Mouse (Mus musculus) olfactory bulb, adult 2 months (tissue): ENCODE data around the gene Cdh4. TPM values are rescaled to one million over a fixed set of nuclear protein-coding genes. Genes with fewer than 3 reads are reported as not detected.
A peak's percentile ranks its signal among the peaks of the same experiment; 100 is the strongest.

Source experiments
- H3K27ac ChIP-seq: fragments of 200-500 bp; 2 replicates; pipeline ENCODE4 v1.5.1; 2012; ENCODE audit warnings: low read depth, low read length; ENCODE audit not compliant: insufficient read depth
- H3K4me1 ChIP-seq: fragments of 200-500 bp; 2 replicates; pipeline ENCODE4 v1.6.1; 2012; ENCODE audit warnings: low read length; ENCODE audit not compliant: control insufficient read depth, insufficient read depth
- H3K4me3 ChIP-seq: fragments of 200-500 bp; 2 replicates; pipeline ENCODE4 v1.5.1; 2012; ENCODE audit warnings: mild to moderate bottlenecking, low read depth, low read length, moderate library complexity; ENCODE audit not compliant: insufficient read depth
- CTCF ChIP-seq: fragments of 200-500 bp; IDR thresholded peaks from 2 replicates; pipeline ENCODE4 v1.5.1; 2012; ENCODE audit warnings: low read depth, mild to moderate bottlenecking, low read length, moderate library complexity; ENCODE audit not compliant: insufficient read depth
- POLR2A ChIP-seq: fragments of 200-500 bp; IDR thresholded peaks from 2 replicates; pipeline ENCODE4 v1.6.1; 2012; ENCODE audit warnings: mild to moderate bottlenecking, low read depth, low read length, moderate library complexity; ENCODE audit not compliant: insufficient read depth
- WGBS: fragments of 180-500 bp; shearing (Covaris S2); methylation state at CpG from one replicate; pipeline ENCODE4 v1.1.7; 2018; 5-methylcytosine and 5-hydroxymethylcytosine counted together
- polyA plus RNA-seq: library from polyadenylated mRNA; stranded (reverse); fragments of >200 nt; gene quantifications from 2 replicates; pipeline ENCODE4 v1.2.4, GENCODE M21; 2012; ENCODE audit warnings: low replicate concordance; ENCODE audit not compliant: missing spikeins, insufficient read depth, insufficient read length

Gene Cdh4
- polyA plus RNA-seq, 1 experiment: not detected

DNA sequence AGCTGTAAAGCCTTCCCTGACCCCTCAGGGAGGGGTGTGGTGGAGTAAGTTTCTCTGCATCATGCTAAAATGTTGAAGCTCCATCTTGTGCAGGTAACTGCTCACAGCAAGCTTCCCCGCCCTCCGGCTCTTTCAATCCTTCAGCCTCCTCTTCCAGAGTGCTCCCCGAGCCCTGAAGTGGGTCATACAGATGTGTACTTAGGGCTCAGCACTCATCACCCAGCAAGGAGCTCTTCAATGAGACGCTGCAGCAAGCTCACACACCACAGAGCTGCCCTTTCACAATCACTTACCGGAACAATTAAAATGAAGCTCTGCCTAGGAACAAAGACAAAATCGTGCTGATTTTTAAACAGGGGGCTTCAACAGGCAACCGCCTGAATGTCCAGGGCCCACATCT lies 393.3 kb downstream of the Cdh4 start:
- Histone ChIP-seq H3K4me1 (peaks cover 30% of the 10 kb centered on the region), H3K4me3 (no peak overlapping the region), H3K27ac (no peak overlapping the region)
- WGBS: 67% methylated on average over 7 of the region's 7 CpGs
- TF ChIP-seq POLR2A (no peak), CTCF (no peak)

DNA sequence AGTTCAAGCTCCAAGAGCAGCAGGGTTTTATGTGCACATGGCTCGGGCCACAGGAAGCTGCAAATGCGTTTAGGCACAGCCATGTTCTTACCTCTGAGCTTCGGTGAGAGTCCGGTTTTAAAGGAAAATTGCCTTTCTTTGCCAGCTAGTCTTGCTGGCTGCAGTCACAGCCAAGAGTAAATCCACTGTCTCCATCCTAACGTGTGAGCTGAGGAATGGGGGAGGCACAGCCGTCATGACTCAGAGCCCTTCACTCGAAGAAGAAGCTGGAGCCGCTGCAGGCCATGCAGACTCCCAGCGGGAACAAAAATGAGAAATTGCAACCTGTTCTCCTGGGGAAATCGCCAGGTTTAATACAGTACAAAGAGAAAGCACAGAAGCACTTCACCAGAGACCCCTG lies 395.0 kb downstream of the Cdh4 start:
- H3K4me3 ChIP-seq: no peak overlapping the region
- TF ChIP-seq CTCF: no peak
- TF ChIP-seq POLR2A: no peak
- 26% methylated on average over 10 of the region's 10 CpGs for WGBS
- peak overlapping the region; percentile 69 for H3K27ac ChIP-seq
- peaks cover 30% of the 10 kb centered on the region for H3K4me1 ChIP-seq

DNA sequence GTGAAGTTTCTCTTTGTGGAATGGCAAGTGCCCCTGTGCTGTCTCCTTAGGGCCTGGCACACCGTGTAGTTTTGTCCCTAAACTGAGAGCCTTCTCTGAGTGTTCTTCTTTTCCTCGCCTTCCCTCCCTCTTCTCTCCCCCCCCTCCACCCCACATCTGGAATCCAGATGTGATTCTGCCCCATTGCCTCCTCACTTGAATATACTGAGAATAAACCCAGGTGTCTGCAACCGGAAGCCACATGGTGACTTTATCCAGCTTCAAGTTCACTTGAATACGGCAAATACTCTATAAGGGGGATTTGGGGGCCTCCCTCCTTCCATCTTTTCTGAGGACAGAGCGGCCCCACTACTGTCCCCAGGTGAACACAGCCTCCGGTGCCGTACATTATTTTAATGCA lies 395.8 kb downstream of the Cdh4 start:
- no peak overlapping the region for H3K27ac ChIP-seq
- TF ChIP-seq POLR2A: no peak
- no peak for TF ChIP-seq CTCF
- peaks cover 34% of the 10 kb centered on the region for H3K4me1 ChIP-seq
- 61% methylated on average over 7 of the region's 7 CpGs for WGBS
- no peak overlapping the region for H3K4me3 ChIP-seq

DNA sequence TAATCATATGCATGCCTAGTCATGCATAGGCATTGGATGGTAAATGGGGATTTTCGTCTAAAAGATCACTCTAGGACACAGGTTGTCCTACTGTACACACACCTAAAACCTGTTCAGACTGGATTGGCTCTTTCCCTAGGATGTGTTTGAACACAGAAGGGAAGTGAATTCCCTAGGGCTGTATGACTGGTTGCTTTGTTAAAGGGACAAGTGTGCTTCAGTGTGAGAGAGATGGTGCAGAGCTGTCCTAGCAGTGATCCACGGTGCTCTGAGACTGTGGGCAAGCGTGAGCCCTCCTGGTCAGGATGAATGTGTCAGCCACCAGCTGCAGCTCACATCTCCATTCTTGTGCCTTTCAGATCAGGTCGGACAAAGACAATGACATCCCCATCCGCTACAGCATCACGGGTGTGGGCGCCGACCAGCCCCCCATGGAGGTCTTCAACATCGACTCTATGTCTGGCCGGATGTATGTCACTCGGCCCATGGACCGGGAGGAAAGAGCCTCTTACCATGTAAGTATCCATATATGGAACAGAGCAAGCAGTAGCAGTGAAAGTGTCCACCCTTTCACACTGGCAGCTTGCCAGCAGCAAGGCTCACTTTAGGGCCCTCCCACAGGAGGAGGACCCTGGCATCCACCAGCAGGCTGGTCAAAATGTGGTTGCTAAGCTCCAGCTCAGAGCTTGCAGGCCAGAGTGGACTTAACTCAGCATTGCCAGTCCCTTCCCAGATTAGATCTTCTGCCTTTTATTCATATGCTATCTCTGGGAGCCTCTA lies 400.6 kb downstream of the Cdh4 start:
- peaks cover 33% of the 10 kb centered on the region for H3K4me1 ChIP-seq
- H3K27ac ChIP-seq: no peak overlapping the region
- no peak overlapping the region for H3K4me3 ChIP-seq
- no peak for TF ChIP-seq CTCF
- no peak for TF ChIP-seq POLR2A
- 68% methylated on average over 12 of the region's 12 CpGs for WGBS

DNA sequence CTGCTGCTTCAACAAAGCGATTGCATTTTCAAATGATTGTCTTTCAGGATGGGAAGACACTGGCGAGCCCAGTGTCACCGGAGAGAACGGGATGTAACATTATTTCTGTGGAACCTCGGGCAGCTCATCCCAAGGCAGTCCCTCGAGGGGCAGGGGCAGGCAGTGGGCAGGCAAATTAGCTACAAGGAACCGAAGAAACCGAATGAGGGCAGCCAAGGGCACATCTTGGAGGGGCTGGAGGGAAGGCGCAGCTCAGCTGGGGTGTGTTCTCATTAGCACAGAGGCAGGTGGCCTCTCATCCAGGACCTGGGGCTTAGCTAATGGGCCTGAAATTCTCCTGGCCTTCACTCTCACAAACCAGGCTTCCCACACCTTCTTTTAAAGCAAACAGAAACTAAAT lies 407.5 kb downstream of the Cdh4 start:
- no peak for TF ChIP-seq POLR2A
- no peak for TF ChIP-seq CTCF
- 59% methylated on average over 9 of the region's 9 CpGs for WGBS
- peaks cover 57% of the 10 kb centered on the region for H3K4me1 ChIP-seq
- H3K27ac ChIP-seq: no peak overlapping the region
- H3K4me3 ChIP-seq: no peak overlapping the region

DNA sequence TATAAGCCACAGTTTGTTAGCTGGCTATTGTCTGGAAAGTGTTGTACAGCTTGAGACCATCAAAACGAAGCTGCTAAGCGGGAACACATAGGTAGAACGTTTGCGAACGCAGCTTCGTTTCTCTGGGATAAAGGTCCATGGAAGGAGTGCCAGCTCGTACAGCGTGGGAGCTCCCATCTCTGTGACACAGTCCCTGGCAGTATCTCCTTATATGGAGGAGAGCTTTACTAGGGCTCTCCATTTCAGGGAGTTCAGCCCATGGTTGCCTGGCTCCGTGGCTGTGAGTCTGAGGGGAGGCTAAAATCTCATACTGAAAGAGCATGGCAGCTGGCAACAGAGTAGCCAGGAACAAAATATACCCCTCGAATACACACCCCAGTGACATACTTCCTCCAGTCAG lies 409.9 kb downstream of the Cdh4 start:
- Histone ChIP-seq H3K4me1 (peaks cover 56% of the 10 kb centered on the region), H3K27ac (peak overlapping the region; percentile 68; the same call in 1 of the 2 replicates), H3K4me3 (no peak overlapping the region)
- TF ChIP-seq CTCF: no peak
- TF ChIP-seq POLR2A: no peak
- WGBS: 42% methylated on average over 10 of the region's 10 CpGs

DNA sequence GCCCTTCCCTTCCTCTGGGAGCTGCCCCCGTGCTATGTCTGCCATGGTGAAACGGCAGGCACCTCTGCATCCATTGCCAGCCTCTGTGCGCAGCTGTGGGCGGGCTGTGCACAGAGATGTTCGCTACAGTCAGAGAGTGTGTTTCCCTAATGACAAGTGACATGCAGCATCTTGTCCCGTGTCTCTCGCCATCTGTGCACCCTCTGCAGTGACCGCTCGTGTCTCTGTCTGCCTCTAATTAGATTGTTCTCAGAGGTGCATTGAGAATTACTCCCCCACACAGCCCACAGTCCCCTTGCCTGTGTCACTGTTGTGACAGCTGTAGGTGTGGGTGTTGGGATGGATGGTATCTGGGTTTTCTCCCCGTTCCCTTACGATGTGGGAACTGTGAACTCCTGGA lies 410.6 kb downstream of the Cdh4 start:
- 40% methylated on average over 11 of the region's 11 CpGs for WGBS
- Histone ChIP-seq H3K4me3 (no peak overlapping the region), H3K27ac (peak overlapping the region; percentile 68; the same call in 1 of the 2 replicates), H3K4me1 (peaks cover 61% of the 10 kb centered on the region)
- TF ChIP-seq CTCF (no peak), POLR2A (no peak)

DNA sequence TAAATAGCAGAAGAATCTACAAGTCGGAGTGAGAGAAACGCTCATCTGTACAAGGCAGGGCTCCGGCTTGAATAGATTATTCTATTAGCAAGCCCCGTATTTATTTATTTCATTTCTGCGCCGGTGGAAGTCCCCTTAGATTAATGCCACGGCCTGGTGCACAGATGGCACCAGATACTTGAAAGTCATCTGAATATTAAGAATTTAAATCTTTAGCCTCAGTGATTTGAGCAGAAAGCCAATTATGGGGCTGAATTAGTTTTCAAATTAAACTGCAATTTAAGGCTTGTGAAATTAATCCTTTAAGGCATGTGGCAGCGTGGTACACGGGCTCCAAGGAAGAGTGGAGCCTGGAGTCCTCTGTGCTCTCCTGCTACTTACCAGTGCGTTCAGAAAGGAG lies 411.7 kb downstream of the Cdh4 start:
- H3K4me3 ChIP-seq: no peak overlapping the region
- H3K27ac ChIP-seq: no peak overlapping the region
- peaks cover 61% of the 10 kb centered on the region for H3K4me1 ChIP-seq
- 60% methylated on average over 10 of the region's 10 CpGs for WGBS
- TF ChIP-seq CTCF (no peak), POLR2A (no peak)

GRCm38 (mm10) chr2:179857086-179857485 lies 414.9 kb downstream of the Cdh4 start:
- no peak for TF ChIP-seq POLR2A
- no peak for TF ChIP-seq CTCF
- H3K27ac ChIP-seq: no peak overlapping the region
- H3K4me3 ChIP-seq: no peak overlapping the region
- 54% methylated on average over 4 of the region's 4 CpGs for WGBS
- H3K4me1 ChIP-seq: peaks cover 42% of the 10 kb centered on the region

GRCm38 (mm10) chr2:179862676-179863075 lies 420.4 kb downstream of the Cdh4 start:
- Histone ChIP-seq H3K27ac (no peak overlapping the region), H3K4me1 (peaks cover 7% of the 10 kb centered on the region; the same call in 1 of the 2 replicates), H3K4me3 (no peak overlapping the region)
- WGBS: 89% methylated on average over 3 of the region's 3 CpGs
- TF ChIP-seq POLR2A (no peak), CTCF (no peak)
